Mouse (Mus musculus): ENCODE results near the gene Orc3.
A peak's percentile ranks its signal among the peaks of the same experiment; 100 is the strongest.

Gene Orc3

GRCm38 (mm10) chr4:34614630-34615094, at the start of gene Orc3, which contains the start of gene Rars2:
Gene Orc3 (minus strand): TSS chr4:34614944.
Gene Rars2 (plus strand): TSS chr4:34614957.
- peak; percentile 93 for DNase-seq (ENCODE audit: low read depth)

- no peak for DNase-seq (ENCODE audit: low read depth)
Measured at GRCm38 (mm10) chr4:34661927-34662326, 47.2 kb upstream of the Orc3 start.

- DNase-seq (ENCODE audit: low read depth) = no peak
Measured at GRCm38 (mm10) chr4:34661514-34661913, 46.8 kb upstream of the Orc3 start.

- no peak for DNase-seq (ENCODE audit: low read depth)
Measured at GRCm38 (mm10) chr4:34659012-34659411, 44.3 kb upstream of the Orc3 start.

- no peak for DNase-seq (ENCODE audit: low read depth)
Measured at GRCm38 (mm10) chr4:34656101-34656500, 41.4 kb upstream of the Orc3 start.

GRCm38 (mm10) chr4:34653179-34653578, 38.4 kb upstream of the Orc3 start:
- DNase-seq (ENCODE audit: low read depth) = no peak

- no peak for DNase-seq (ENCODE audit: low read depth)
Measured at GRCm38 (mm10) chr4:34644779-34645178, 30.0 kb upstream of the Orc3 start.

GRCm38 (mm10) chr4:34640731-34641130, 26.0 kb upstream of the Orc3 start:
- DNase-seq (ENCODE audit: low read depth) = no peak

- DNase-seq (ENCODE audit: low read depth) = no peak
Measured at GRCm38 (mm10) chr4:34639745-34640364, 25.1 kb upstream of the Orc3 start.

GRCm38 (mm10) chr4:34637851-34638250, 23.1 kb upstream of the Orc3 start:
- no peak for DNase-seq (ENCODE audit: low read depth)

GRCm38 (mm10) chr4:34637386-34637785, 22.6 kb upstream of the Orc3 start:
- no peak for DNase-seq (ENCODE audit: low read depth)

- DNase-seq (ENCODE audit: low read depth) = no peak
Measured at GRCm38 (mm10) chr4:34636036-34636435, 21.3 kb upstream of the Orc3 start.

GRCm38 (mm10) chr4:34634129-34634528, 19.4 kb upstream of the Orc3 start:
- DNase-seq (ENCODE audit: low read depth) = no peak

GRCm38 (mm10) chr4:34629956-34630355, 15.2 kb upstream of the Orc3 start:
- no peak for DNase-seq (ENCODE audit: low read depth)

- DNase-seq (ENCODE audit: low read depth) = no peak
Measured at GRCm38 (mm10) chr4:34626401-34626800, 11.7 kb upstream of the Orc3 start.

- DNase-seq (ENCODE audit: low read depth) = no peak
Measured at GRCm38 (mm10) chr4:34625556-34625955, 10.8 kb upstream of the Orc3 start.

- DNase-seq (ENCODE audit: low read depth) = no peak
Measured at GRCm38 (mm10) chr4:34616146-34616545, 1.4 kb upstream of the Orc3 start.

GRCm38 (mm10) chr4:34615303-34615702, 559 bp upstream of the Orc3 start:
- DNase-seq (ENCODE audit: low read depth) = peak; percentile 17

GRCm38 (mm10) chr4:34613571-34614145, 1.1 kb downstream of the Orc3 start:
- peak; percentile 21 for DNase-seq (ENCODE audit: low read depth)

GRCm38 (mm10) chr4:34606658-34607057, 8.1 kb downstream of the Orc3 start:
- DNase-seq (ENCODE audit: low read depth) = no peak

GRCm38 (mm10) chr4:34603123-34603522, 11.6 kb downstream of the Orc3 start:
- DNase-seq (ENCODE audit: low read depth) = no peak

- DNase-seq (ENCODE audit: low read depth) = peak; percentile 40
Measured at GRCm38 (mm10) chr4:34584871-34585607, 29.7 kb downstream of the Orc3 start.

- no peak for DNase-seq (ENCODE audit: low read depth)
Measured at GRCm38 (mm10) chr4:34583427-34583826, 31.3 kb downstream of the Orc3 start.

Data from NIH3T3 (cell line).